Mouse (Mus musculus) frontal cortex, adult 2 months (tissue): ENCODE measurements at regions not wholly inside any gene's neighbourhood (a gene's known extent, or its start where the extent isn't known, plus 50 kb on each side); places are given as distances from the start of the nearest gene placed in this dataset.

ENCODE experiments used
- DNase-seq, 2 experiments: peaks; one replicate each; pipeline ENCODE4 v3.0.0; 2022; ENCODE audit warnings: low spot score in 1 of 2; ENCODE audit errors: extremely low spot score in 1 of 2

- DNase-seq, result no peak
Measured at GRCm38 (mm10) chr17:77819698-77820097, 380.4 kb upstream of the Crim1 start.

DNA sequence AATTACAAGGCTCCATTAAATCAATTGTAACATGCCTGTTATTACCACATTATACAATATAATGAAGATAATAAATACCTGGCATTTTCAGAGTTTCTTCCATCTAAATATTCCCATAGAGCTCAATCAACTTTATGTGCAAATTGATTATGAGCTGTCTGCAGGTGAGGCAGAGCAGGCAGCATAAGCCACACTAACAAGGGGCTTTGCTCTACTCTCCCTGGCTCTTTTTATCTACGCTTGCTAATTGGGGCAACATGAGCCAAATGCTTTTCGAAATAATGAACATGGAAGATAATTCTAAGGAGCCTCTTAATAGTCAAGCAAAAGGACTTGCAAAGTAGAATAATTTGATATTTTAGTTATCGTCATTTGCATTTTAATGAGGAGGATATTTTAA is 356.1 kb upstream of the Crim1 start:
- no peak for DNase-seq

- DNase-seq, result peak in 1 of 2 experiments; percentile 19
Measured at GRCm38 (mm10) chr17:77874497-77874896, 325.6 kb upstream of the Crim1 start.

- DNase-seq, result no peak
Measured at GRCm38 (mm10) chr17:77877016-77877415, 323.0 kb upstream of the Crim1 start.

DNA sequence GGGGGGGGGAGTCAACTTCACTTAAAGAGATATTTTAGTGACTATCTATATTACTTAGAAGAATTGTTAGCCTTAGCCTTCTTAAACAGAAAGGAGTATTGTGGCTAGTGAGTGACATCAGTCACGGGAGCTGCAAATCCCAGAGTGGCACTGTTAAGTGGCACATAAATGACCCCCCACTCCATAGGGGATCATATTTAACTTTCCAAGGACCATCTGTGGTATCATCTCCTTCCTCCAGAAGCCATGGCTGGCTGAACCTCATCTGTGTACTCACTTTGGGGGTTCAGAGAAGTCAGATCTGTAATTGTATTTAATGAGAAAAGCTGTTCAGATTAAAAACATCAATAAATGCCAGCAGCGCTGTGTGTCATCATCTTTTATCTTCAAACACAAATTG is 314.9 kb upstream of the Crim1 start:
- no peak for DNase-seq

GRCm38 (mm10) chr17:77889147-77889546 is 310.9 kb upstream of the Crim1 start:
- DNase-seq, result peak; percentile 55 to 68

GRCm38 (mm10) chr17:77904412-77904811 is 295.6 kb upstream of the Crim1 start:
- no peak for DNase-seq

- no peak for DNase-seq
Measured at GRCm38 (mm10) chr17:77913962-77914450, 286.0 kb upstream of the Crim1 start.

DNA sequence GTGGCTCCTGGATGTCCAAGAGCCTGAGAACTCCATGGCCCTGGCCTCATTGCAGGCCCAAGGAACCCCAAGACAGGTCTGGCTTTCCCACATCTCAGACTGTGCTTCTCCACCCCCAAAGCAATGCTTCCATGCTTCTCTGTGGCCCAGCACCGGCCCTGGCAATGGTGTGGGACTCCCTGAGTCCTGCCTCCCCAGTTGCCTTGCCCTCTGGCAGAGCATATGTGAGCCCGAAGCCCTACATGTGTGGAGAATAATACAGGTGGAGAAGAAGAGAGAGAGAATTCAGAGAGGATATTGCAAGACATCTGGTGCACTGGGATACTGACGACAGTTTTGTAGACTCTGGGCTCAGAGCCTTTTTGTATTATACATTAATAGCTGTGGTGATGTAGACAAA is 269.8 kb upstream of the Crim1 start:
- no peak for DNase-seq

DNA sequence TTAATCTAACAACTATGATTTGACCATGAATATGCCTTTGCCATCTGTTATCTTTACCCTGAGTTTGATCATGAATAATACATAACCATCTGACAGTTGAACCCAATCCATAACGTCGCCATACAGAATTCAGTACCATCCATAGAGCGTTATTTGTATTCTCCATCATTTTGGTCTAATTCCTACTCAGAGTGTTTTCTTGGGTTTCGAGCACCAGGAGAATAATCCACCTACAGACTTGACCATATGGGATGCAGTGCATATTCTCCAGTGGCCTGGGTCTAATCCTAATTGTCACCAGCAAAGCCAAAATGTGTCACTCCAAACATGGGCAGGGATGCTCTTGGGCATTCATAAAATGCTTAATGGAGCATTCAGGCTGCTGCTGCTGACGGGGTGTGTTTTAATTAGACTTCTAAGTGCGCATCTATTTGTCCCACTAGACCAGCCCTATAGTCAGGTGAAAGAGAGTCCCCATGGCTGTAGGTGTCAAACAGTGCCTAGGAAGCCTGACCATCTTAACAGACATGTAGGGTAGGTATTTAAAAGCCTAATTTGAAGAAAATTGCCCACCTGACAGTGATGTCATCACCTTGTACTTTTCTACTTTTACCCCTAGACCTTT is 269.0 kb upstream of the Crim1 start:
- no peak for DNase-seq

DNA sequence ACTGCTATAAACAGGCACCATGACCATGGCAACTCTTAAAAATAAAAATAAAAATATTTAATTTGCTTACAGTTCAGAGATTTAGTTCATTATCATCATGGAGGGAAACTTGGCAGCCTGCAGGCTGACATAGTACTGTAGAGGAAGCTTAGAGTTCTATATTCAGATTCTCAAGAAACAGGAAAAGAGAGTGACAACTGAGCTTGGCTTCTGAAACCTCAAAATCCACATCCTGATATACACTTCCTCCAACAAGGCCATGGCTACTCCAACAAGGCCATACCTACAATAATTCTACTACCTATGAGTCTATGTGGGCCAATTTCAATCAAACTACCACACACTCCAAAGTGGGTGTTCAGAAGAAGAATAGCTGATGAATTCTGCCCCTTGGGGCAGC is 266.9 kb upstream of the Crim1 start:
- DNase-seq, result no peak

DNA sequence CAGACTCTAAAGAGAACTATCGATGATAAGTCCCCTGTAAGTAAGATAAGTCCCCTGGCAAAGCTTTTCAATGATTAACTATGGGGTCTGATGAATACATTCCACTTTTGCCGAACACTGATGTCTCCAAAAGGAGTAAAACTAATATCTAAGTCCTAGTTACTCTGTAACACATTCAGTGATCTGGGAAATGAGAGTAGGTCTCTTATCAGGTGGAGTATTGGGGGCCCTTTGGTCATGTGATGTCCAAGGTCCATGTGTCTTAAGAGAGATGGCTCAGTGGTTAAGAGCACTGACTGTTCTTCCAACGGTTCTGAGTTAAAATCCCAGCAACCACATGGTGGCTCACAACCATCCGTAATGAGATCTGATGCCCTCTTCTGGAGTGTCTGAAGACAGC is 242.0 kb upstream of the Crim1 start:
- DNase-seq, result no peak

DNA sequence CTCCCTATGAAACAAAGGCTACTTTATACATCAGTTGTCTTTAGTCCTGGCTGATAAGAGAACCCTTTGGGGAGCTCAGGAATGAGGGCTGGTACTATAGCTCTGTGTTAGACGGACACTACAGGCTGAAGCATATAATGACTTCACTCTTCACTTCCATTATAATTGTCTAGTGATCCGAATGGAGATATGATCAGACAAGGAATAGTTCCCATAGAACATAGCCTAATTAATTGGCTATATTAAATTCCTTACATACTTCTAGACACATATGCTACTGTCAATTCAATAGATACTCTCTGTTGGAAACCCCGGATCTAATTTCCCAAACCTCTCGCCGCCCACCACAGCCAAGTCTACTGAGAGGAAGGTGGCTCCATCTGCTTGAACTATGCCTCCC is 238.8 kb upstream of the Crim1 start:
- DNase-seq, result no peak

GRCm38 (mm10) chr17:77963358-77963757 is 236.7 kb upstream of the Crim1 start:
- DNase-seq, result no peak

- no peak for DNase-seq
Measured at GRCm38 (mm10) chr17:77968510-77968909, 231.5 kb upstream of the Crim1 start.

GRCm38 (mm10) chr17:77969187-77969586 is 230.9 kb upstream of the Crim1 start:
- no peak for DNase-seq
